Mouse (Mus musculus): ENCODE results near the gene Man1a2. TPM values are rescaled to one million over a fixed set of nuclear protein-coding genes. Genes with fewer than 3 reads are reported as not detected.

Gene Man1a2
- total RNA-seq, 4 experiments from 2014 or later = 112 to 121 (median 116) TPM

Other genes with a start within 250 kb of the Man1a2 start
- gene Tent5c, start 196.2 kb downstream of the Man1a2 start, total RNA-seq (2022) = 10 to 100 TPM in 2 of 4 experiments, 1 to 10 TPM in 2; 2.1 to 18.9 (median 9.0) TPM
- not detected for gene Vtcn1, start 140.0 kb upstream of the Man1a2 start, total RNA-seq (2022)
- gene Trim45, start 236.7 kb upstream of the Man1a2 start, total RNA-seq (2022) = 10 to 100 TPM in 1 of 4 experiments, 1 to 10 TPM in 3; 8.8 to 10.3 (median 9.6) TPM

Measured in layer of hippocampus, adult 8-10 months (tissue).